Mouse (Mus musculus): ENCODE data around the gene Cd6.

DNA sequence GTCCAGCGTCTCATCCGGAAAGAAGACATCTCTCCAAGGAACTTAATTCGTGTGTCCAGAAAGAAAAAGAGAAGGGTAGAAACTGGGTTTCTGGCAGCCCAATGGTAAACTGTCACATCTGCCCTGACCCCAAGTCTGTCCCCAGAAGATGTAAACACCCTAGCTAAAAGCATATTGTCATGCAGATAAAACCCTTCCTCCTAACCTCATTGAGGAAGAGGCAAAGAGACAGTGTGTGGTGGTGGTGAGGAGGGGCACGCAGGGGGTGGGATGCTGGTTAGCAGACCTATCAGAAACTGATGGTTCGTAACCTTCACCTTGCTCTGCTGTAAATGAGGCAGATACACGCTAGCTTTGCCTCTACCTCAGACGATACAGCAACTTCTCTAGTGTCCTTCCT, 8.5 kb downstream of the Cd6 start:
- TF ChIP-seq CTCF (IDR thresholded peaks at IDR 0.05; ENCODE audit: control insufficient read depth, insufficient read depth, low read length) (no peak), POLR2A (IDR thresholded peaks at IDR 0.05; ENCODE audit: borderline replicate concordance, control insufficient read depth, low read depth, low read length) (no peak)
